Mouse (Mus musculus) lung, embryonic 15.5 days (tissue): Measurements from ENCODE around the gene Epb41l4b. TPM values are rescaled to one million over a fixed set of nuclear protein-coding genes. Genes with fewer than 3 reads are reported as not detected.

Experiments
- ATAC-seq: fragments of 200-750 bp; cut with Nextera tagmentation; 2 replicates; pipeline ENCODE4 v1.8.0; 2017; ENCODE audit warnings: moderate number of reproducible peaks, borderline replicate concordance; ENCODE audit not compliant: low FRiP score, low TSS enrichment; ENCODE audit errors: extremely low read depth
- H3K27ac ChIP-seq: fragments of 300-500 bp; sonication (generic); 2 replicates; pipeline ENCODE4 v1.5.1; 2015; ENCODE audit warnings: moderate library complexity, mild to moderate bottlenecking, inconsistent platforms
- H3K27me3 ChIP-seq: fragments of 300-500 bp; sonication (generic); 2 replicates; pipeline ENCODE4 v1.6.1; 2015; ENCODE audit warnings: inconsistent platforms
- H3K36me3 ChIP-seq: fragments of 300-500 bp; sonication (generic); 2 replicates; pipeline ENCODE4 v1.6.1; 2015; ENCODE audit warnings: inconsistent platforms
- H3K4me1 ChIP-seq: fragments of 300-500 bp; sonication (generic); 2 replicates; pipeline ENCODE4 v1.6.1; 2015; ENCODE audit warnings: inconsistent platforms
- H3K4me2 ChIP-seq: fragments of 300-500 bp; sonication (generic); 2 replicates; pipeline ENCODE4 v1.6.1; 2015; ENCODE audit warnings: inconsistent platforms, mild to moderate bottlenecking, moderate library complexity
- H3K4me3 ChIP-seq: fragments of 300-500 bp; sonication (generic); 2 replicates; pipeline ENCODE4 v1.5.1; 2015; ENCODE audit warnings: mild to moderate bottlenecking, inconsistent platforms
- H3K9ac ChIP-seq: fragments of 300-500 bp; sonication (generic); 2 replicates; pipeline ENCODE4 v1.6.1; 2015; ENCODE audit warnings: inconsistent platforms
- H3K9me3 ChIP-seq: fragments of 300-500 bp; sonication (generic); 2 replicates; pipeline ENCODE4 v1.6.1; 2016; ENCODE audit warnings: inconsistent platforms
- WGBS: fragments of 180-500 bp; shearing (Covaris S2); methylation state at CpG from one replicate; pipeline ENCODE4 v1.1.7; 2015; 5-methylcytosine and 5-hydroxymethylcytosine counted together
- polyA plus RNA-seq: library from polyadenylated mRNA; unstranded; fragments of >200 nt; fragmentation: Nextera tagmentation; extraction: Ambion mirVana; gene quantifications from 2 replicates; pipeline ENCODE4 v1.2.1, GENCODE M21; 2015

Epb41l4b gene
- polyA plus RNA-seq, 1 experiment from 2014 or later, result 1.4 TPM

- Histone ChIP-seq H3K9me3 (no peaks in the 10 kb centered on the region), H3K36me3 (no peaks in the 10 kb centered on the region), H3K27me3 (no peaks in the 10 kb centered on the region), H3K27ac (no peak overlapping the region), H3K4me1 (no peaks in the 10 kb centered on the region), H3K4me3 (no peak overlapping the region), H3K4me2 (no peak overlapping the region), H3K9ac (no peak overlapping the region)
- WGBS, result 58% methylated on average over 9 of the region's 9 CpGs
- ATAC-seq, result no peak
Measured at GRCm38 (mm10) chr4:57046160-57046571, 97.1 kb downstream of the Epb41l4b start.

- Histone ChIP-seq H3K9me3 (no peaks in the 10 kb centered on the region), H3K27me3 (0 out of 2 replicates have a peak, but pooled peaks cover 4% of the 10 kb centered on the region), H3K27ac (no peak overlapping the region), H3K4me2 (no peak overlapping the region), H3K9ac (no peak overlapping the region), H3K4me1 (peaks cover 7% of the 10 kb centered on the region), H3K36me3 (no peaks in the 10 kb centered on the region), H3K4me3 (no peak overlapping the region)
- WGBS, result 87% methylated on average over 8 of the region's 8 CpGs
- ATAC-seq, result no peak
Measured at GRCm38 (mm10) chr4:57043621-57044020, 99.6 kb downstream of the Epb41l4b start.

- ATAC-seq, result no peak
- H3K9ac ChIP-seq, result no peak overlapping the region
- H3K27me3 ChIP-seq, result peaks cover 8% of the 10 kb centered on the region; the same call in 1 of the 2 replicates
- WGBS, result 84% methylated on average over 6 of the region's 6 CpGs
- no peak overlapping the region for H3K27ac ChIP-seq
- no peaks in the 10 kb centered on the region for H3K9me3 ChIP-seq
- no peak overlapping the region for H3K4me3 ChIP-seq
- no peak overlapping the region for H3K4me2 ChIP-seq
- H3K36me3 ChIP-seq, result no peaks in the 10 kb centered on the region
- H3K4me1 ChIP-seq, result peaks cover 7% of the 10 kb centered on the region
Measured at GRCm38 (mm10) chr4:57041661-57042060, 101.6 kb downstream of the Epb41l4b start.

GRCm38 (mm10) chr4:57041211-57041610 is 102.0 kb downstream of the Epb41l4b start:
- Histone ChIP-seq H3K9me3 (no peaks in the 10 kb centered on the region), H3K4me2 (no peak overlapping the region), H3K9ac (no peak overlapping the region), H3K27me3 (peaks cover 8% of the 10 kb centered on the region; the same call in 1 of the 2 replicates), H3K4me1 (peaks cover 7% of the 10 kb centered on the region), H3K4me3 (no peak overlapping the region), H3K27ac (no peak overlapping the region), H3K36me3 (no peaks in the 10 kb centered on the region)
- ATAC-seq, result no peak
- 92% methylated on average over 4 of the region's 4 CpGs for WGBS

- 63% methylated on average over 8 of the region's 8 CpGs for WGBS
Measured at GRCm38 (mm10) chr4:57040481-57040880, 102.8 kb downstream of the Epb41l4b start.

GRCm38 (mm10) chr4:57039127-57040031 is 103.9 kb downstream of the Epb41l4b start:
- H3K4me2 ChIP-seq, result peak overlapping the region; percentile 49
- peaks cover 8% of the 10 kb centered on the region; the same call in 1 of the 2 replicates for H3K27me3 ChIP-seq
- H3K4me1 ChIP-seq, result peaks cover 7% of the 10 kb centered on the region
- ATAC-seq, result peak; percentile 52; the same call in 1 of the 2 replicates
- 0 out of 2 replicates have a peak overlapping the region, but pooled peaks have one; percentile 9 for H3K4me3 ChIP-seq
- H3K36me3 ChIP-seq, result no peaks in the 10 kb centered on the region
- 10% methylated on average over 22 of the region's 23 CpGs for WGBS
- H3K27ac ChIP-seq, result no peak overlapping the region
- no peak overlapping the region for H3K9ac ChIP-seq
- H3K9me3 ChIP-seq, result no peaks in the 10 kb centered on the region

More at GRCm38 (mm10) chr4:57040481-57040880, 102.8 kb downstream of the Epb41l4b start:
- Histone ChIP-seq H3K4me2 (no peak overlapping the region), H3K27me3 (peaks cover 8% of the 10 kb centered on the region; the same call in 1 of the 2 replicates), H3K27ac (no peak overlapping the region), H3K9ac (no peak overlapping the region), H3K9me3 (no peaks in the 10 kb centered on the region), H3K36me3 (no peaks in the 10 kb centered on the region), H3K4me3 (no peak overlapping the region), H3K4me1 (peaks cover 7% of the 10 kb centered on the region)
- no peak for ATAC-seq

GRCm38 (mm10) chr4:57037554-57037953 is 105.7 kb downstream of the Epb41l4b start:
- Histone ChIP-seq H3K4me1 (peaks cover 7% of the 10 kb centered on the region), H3K27ac (no peak overlapping the region), H3K9me3 (no peaks in the 10 kb centered on the region), H3K27me3 (peaks cover 8% of the 10 kb centered on the region; the same call in 1 of the 2 replicates), H3K4me3 (no peak overlapping the region), H3K36me3 (no peaks in the 10 kb centered on the region), H3K9ac (no peak overlapping the region), H3K4me2 (no peak overlapping the region)
- 72% methylated on average over 7 of the region's 7 CpGs for WGBS
- ATAC-seq, result no peak

GRCm38 (mm10) chr4:57034169-57034568 is 109.1 kb downstream of the Epb41l4b start:
- Histone ChIP-seq H3K4me1 (peaks cover under 1% of the 10 kb centered on the region; the same call in 1 of the 2 replicates), H3K27ac (no peak overlapping the region), H3K36me3 (no peaks in the 10 kb centered on the region), H3K4me2 (no peak overlapping the region), H3K9me3 (no peaks in the 10 kb centered on the region), H3K9ac (no peak overlapping the region), H3K4me3 (no peak overlapping the region), H3K27me3 (peaks cover 5% of the 10 kb centered on the region; the same call in 1 of the 2 replicates)
- 69% methylated on average over 5 of the region's 5 CpGs for WGBS
- ATAC-seq, result no peak

GRCm38 (mm10) chr4:57031440-57031839 is 111.8 kb downstream of the Epb41l4b start:
- Histone ChIP-seq H3K4me3 (no peak overlapping the region), H3K27ac (no peak overlapping the region), H3K9me3 (no peaks in the 10 kb centered on the region), H3K4me2 (no peak overlapping the region), H3K9ac (no peak overlapping the region), H3K27me3 (no peaks in the 10 kb centered on the region), H3K36me3 (no peaks in the 10 kb centered on the region), H3K4me1 (no peaks in the 10 kb centered on the region)
- WGBS, result 51% methylated on average over 4 of the region's 4 CpGs
- no peak for ATAC-seq

- Histone ChIP-seq H3K4me3 (no peak overlapping the region), H3K4me2 (no peak overlapping the region), H3K4me1 (no peaks in the 10 kb centered on the region), H3K9ac (no peak overlapping the region), H3K36me3 (no peaks in the 10 kb centered on the region), H3K9me3 (no peaks in the 10 kb centered on the region), H3K27ac (no peak overlapping the region), H3K27me3 (no peaks in the 10 kb centered on the region)
- 55% methylated on average over 10 of the region's 10 CpGs for WGBS
- ATAC-seq, result no peak
Measured at GRCm38 (mm10) chr4:57027954-57028353, 115.3 kb downstream of the Epb41l4b start.

GRCm38 (mm10) chr4:57023527-57023926 is 119.7 kb downstream of the Epb41l4b start:
- no peaks in the 10 kb centered on the region for H3K27me3 ChIP-seq
- no peaks in the 10 kb centered on the region for H3K4me1 ChIP-seq
- H3K4me2 ChIP-seq, result no peak overlapping the region
- H3K9me3 ChIP-seq, result no peaks in the 10 kb centered on the region
- H3K36me3 ChIP-seq, result no peaks in the 10 kb centered on the region
- no peak overlapping the region for H3K4me3 ChIP-seq
- WGBS, result 54% methylated on average over 3 of the region's 3 CpGs
- no peak for ATAC-seq
- H3K9ac ChIP-seq, result no peak overlapping the region
- no peak overlapping the region for H3K27ac ChIP-seq

GRCm38 (mm10) chr4:57021288-57021687 is 121.9 kb downstream of the Epb41l4b start:
- Histone ChIP-seq H3K4me3 (no peak overlapping the region), H3K36me3 (no peaks in the 10 kb centered on the region), H3K9me3 (no peaks in the 10 kb centered on the region), H3K27me3 (peaks cover 11% of the 10 kb centered on the region), H3K4me2 (no peak overlapping the region), H3K4me1 (no peaks in the 10 kb centered on the region), H3K27ac (no peak overlapping the region), H3K9ac (no peak overlapping the region)
- no peak for ATAC-seq
- WGBS, result 89% methylated on average over 3 of the region's 3 CpGs
